Mouse (Mus musculus): ENCODE measurements around the gene Otulinl. TPM values are rescaled to one million over a fixed set of nuclear protein-coding genes. Genes with fewer than 3 reads are reported as not detected.
"Not testable (repeated sequence)": the region's sequence is repeated elsewhere in the genome, so short reads cannot be mapped to it uniquely, and the experiment has no call there.

Otulinl gene
- polyA plus RNA-seq (2016; fragmentation: Nextera tagmentation; extraction: Ambion mirVana), result 3.5 and 3.6 TPM in 2 replicates

DNA sequence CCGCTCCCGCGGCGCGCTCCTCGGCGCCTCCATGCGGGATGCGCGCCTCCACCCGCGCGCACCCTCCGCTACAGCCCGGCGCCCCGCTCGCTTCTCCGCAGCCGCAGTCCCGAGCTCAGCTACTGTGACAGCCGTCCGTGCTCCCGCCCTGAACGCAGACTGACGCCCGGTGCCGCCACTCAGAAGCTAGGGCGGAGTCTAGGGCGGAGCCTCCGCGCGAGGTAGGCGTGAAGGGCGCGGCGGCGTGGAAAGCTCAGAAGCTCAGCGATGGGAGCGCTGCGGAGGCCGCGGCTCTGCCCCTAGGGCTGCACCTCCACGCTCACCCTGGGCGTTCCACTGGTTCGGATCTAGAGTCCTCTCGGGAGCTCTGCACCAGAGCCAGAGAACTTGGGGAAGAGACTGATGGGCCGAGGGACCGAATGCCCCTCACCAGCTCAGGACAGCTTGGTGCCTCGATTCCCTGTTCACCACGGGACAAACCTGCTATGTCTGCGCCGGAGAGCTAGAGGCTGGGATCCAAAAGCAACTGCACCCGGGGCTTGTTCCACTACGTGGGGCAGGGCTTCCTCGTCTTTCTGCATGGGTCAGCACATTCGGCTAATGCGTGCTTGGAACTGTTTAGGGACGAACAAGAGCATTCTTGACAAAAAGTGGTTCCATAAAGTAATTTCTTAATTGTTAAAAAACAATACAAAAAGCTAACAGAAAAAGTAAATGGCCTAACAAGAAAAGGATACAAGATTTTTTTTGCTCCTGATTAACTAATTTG, at the start of gene Otulinl:
Otulinl (minus strand) TSS at position 161 of the 769 bp plus-strand sequence.
- peak within 1 kb of the TSS; percentile 99 for H3K4me2 ChIP-seq
- H3K9ac ChIP-seq, result peak within 1 kb of the TSS; percentile 83
- H3K27ac ChIP-seq (ENCODE audit: poor library complexity, severe bottlenecking), result no peak within 1 kb of the TSS
- WGBS, result 2% methylated on average over 59 of the region's 59 CpGs
- no peaks in the 10 kb centered on the region for H3K9me3 ChIP-seq (replicated peaks)
- H3K36me3 ChIP-seq, result no peaks in the 10 kb centered on the region
- ATAC-seq (ENCODE audit: insufficient number of reproducible peaks, low FRiP score), result peak; percentile 97
- peak within 1 kb of the TSS; percentile 81 for H3K4me3 ChIP-seq
- peaks cover 14% of the 10 kb centered on the region for H3K4me1 ChIP-seq (replicated peaks)
- H3K27me3 ChIP-seq (replicated peaks), result peaks cover 36% of the 10 kb centered on the region

DNA sequence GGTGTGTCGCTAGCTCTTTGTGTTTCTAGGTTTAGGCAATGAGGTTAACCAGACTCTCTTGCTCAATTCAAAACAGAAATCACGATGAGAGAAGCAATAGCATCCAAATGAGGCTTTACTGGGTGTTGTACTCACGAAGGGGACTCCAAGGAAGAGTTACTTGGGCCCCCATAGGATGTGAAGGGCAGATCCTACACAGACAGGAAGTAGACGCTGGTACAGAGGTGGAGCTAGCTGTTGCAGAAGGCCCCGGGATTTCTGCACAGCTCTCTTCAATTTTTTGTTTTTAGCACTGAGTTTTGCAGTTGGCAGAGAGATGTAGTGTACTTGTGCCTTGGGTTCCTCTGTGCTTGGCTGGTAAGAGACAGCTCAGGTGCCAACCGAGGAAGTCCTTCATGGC, 44.8 kb upstream of the Otulinl start:
- Histone ChIP-seq H3K9ac (no peak overlapping the region), H3K4me2 (no peak overlapping the region), H3K4me3 (no peak overlapping the region), H3K27me3 (replicated peaks) (no peaks in the 10 kb centered on the region), H3K9me3 (replicated peaks) (no peaks in the 10 kb centered on the region), H3K27ac (ENCODE audit: poor library complexity, severe bottlenecking) (no peak overlapping the region), H3K36me3 (peaks cover 7% of the 10 kb centered on the region), H3K4me1 (replicated peaks) (peaks cover 22% of the 10 kb centered on the region)
- ATAC-seq (ENCODE audit: insufficient number of reproducible peaks, low FRiP score), result no peak
- WGBS, result 65% methylated on average over 6 of the region's 6 CpGs

DNA sequence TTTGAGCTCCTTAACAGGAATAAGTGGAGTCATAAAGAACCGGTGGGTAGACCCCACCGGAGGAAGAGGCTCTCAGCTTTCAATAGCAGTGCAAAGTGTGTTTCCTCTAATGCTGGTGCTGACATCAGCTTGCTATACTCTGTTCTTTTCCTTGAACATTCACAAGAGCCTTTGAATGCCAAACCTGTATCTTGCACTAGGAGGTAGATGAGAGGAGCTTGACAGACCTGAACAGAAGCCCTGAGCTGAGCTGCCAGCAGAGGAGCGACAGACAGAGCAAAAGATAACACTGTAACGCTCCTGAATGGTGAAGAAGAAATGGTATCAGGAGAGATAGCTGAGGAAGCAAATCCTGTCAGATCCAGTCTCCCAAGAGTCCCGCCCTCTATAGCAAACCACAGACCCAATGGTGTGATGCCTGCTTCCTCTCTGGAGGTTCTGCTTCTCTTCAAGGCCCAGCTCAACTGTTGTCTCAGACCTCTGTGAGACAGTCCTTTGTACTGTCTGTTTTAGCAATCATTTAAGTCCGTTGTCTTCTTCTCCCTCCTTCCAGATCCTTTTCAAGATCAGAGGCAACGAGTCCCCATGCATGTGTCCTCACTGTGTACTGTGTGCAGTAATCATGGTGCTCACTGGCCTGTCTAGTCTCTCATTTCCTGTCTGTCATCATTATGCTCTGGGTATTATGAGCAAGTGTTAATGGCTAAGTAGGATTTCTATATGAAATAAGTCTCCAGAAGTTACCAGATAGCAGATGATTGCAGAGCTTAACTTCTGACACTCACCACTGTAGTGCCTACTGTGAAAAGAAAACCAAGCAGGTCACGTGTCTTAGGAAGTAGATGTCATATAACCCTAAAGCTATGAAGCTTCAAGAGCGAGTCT, 43.7 kb upstream of the Otulinl start:
- ATAC-seq (ENCODE audit: insufficient number of reproducible peaks, low FRiP score), result peak; percentile 49; the same call in 1 of the 2 replicates
- peaks cover 3% of the 10 kb centered on the region; the same call in 1 of the 2 replicates for H3K9me3 ChIP-seq (replicated peaks)
- WGBS, result 25% methylated on average over 9 of the region's 9 CpGs
- no peak overlapping the region for H3K9ac ChIP-seq
- H3K4me3 ChIP-seq, result no peak overlapping the region
- peaks cover 22% of the 10 kb centered on the region for H3K4me1 ChIP-seq (replicated peaks)
- H3K27ac ChIP-seq (ENCODE audit: poor library complexity, severe bottlenecking), result peak overlapping the region; percentile 61
- peak overlapping the region; percentile 12; the same call in 1 of the 2 replicates for H3K4me2 ChIP-seq
- H3K36me3 ChIP-seq, result peaks cover 3% of the 10 kb centered on the region
- H3K27me3 ChIP-seq (replicated peaks), result no peaks in the 10 kb centered on the region

DNA sequence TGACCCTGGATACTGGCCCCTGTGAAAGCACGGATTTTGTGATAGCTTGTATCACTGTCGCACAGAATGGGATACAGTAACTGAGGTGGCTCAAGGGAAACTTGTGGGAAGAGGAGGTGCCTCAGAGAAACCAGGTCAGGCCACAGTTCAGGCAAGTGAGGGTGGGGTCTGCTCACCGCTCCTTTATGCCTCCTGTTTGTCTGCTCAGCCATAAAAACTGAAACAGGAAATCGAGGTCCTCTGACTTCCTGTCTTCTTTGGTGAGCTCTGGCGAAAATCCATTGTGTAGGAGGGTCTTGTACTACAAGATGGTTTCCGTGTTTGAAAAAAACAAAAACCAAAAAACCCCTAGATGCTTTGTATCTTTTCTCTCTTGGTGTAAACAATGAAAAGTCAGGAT, 42.9 kb upstream of the Otulinl start:
- Histone ChIP-seq H3K4me2 (peak overlapping the region; percentile 12; the same call in 1 of the 2 replicates), H3K9me3 (replicated peaks) (peaks cover 3% of the 10 kb centered on the region; the same call in 1 of the 2 replicates), H3K27ac (ENCODE audit: poor library complexity, severe bottlenecking) (peak overlapping the region; percentile 61), H3K4me3 (no peak overlapping the region), H3K36me3 (no peaks in the 10 kb centered on the region), H3K4me1 (replicated peaks) (peaks cover 22% of the 10 kb centered on the region), H3K27me3 (replicated peaks) (no peaks in the 10 kb centered on the region), H3K9ac (no peak overlapping the region)
- peak; percentile 48; the same call in 1 of the 2 replicates for ATAC-seq (ENCODE audit: insufficient number of reproducible peaks, low FRiP score)
- WGBS, result 46% methylated on average over 6 of the region's 6 CpGs

DNA sequence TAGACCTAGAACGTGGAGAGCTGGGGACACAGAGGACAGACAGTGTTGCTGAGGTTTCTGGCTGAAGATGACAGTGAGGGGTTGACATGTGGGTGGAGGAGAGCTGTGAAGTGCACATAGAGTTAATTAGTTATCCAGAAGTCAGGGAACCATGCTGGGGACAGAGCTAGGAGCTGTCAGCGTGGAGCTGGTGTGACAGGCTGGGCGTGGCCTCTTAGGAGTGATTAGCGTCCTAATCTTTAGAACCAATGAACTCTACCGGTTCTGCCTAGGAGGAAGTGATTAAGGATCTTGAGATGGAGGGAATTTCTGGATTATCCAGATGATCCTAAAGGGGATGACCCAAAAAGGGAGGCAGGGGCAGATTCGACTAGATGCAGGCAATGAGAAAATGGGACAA, 42.4 kb upstream of the Otulinl start:
- peak overlapping the region; percentile 12; the same call in 1 of the 2 replicates for H3K4me2 ChIP-seq
- peaks cover 22% of the 10 kb centered on the region for H3K4me1 ChIP-seq (replicated peaks)
- no peaks in the 10 kb centered on the region for H3K36me3 ChIP-seq
- no peak overlapping the region for H3K27ac ChIP-seq (ENCODE audit: poor library complexity, severe bottlenecking)
- WGBS, result 30% methylated on average over 6 of the region's 6 CpGs
- no peak for ATAC-seq (ENCODE audit: insufficient number of reproducible peaks, low FRiP score)
- H3K27me3 ChIP-seq (replicated peaks), result no peaks in the 10 kb centered on the region
- H3K9ac ChIP-seq, result no peak overlapping the region
- no peak overlapping the region for H3K4me3 ChIP-seq
- H3K9me3 ChIP-seq (replicated peaks), result peaks cover 3% of the 10 kb centered on the region; the same call in 1 of the 2 replicates

DNA sequence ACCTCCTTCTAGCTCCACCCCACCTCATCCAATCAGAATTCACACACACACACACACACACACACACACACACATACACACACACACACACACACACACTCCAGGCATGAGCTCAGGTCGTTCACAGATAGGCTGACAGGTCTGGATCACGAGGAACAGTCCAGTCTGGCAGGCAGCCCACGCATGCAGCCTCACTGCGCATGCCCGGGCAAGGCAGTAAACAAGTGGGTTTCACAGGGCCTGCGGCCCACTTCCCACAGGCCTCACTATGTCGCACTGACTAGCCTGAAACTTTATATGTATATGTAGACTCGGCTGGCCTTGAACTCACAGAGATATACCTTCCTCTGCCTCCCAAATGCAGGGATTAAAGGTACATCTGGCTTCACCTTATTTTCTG, 38.9 kb upstream of the Otulinl start:
- peaks cover 19% of the 10 kb centered on the region for H3K4me1 ChIP-seq (replicated peaks)
- ATAC-seq (ENCODE audit: insufficient number of reproducible peaks, low FRiP score); H3K27ac ChIP-seq (ENCODE audit: poor library complexity, severe bottlenecking); H3K4me2 ChIP-seq; H3K9me3 ChIP-seq (replicated peaks); H3K36me3 ChIP-seq; H3K27me3 ChIP-seq (replicated peaks); H3K9ac ChIP-seq; H3K4me3 ChIP-seq: not testable (repeated sequence)
- 73% methylated on average over 8 of the region's 8 CpGs for WGBS

DNA sequence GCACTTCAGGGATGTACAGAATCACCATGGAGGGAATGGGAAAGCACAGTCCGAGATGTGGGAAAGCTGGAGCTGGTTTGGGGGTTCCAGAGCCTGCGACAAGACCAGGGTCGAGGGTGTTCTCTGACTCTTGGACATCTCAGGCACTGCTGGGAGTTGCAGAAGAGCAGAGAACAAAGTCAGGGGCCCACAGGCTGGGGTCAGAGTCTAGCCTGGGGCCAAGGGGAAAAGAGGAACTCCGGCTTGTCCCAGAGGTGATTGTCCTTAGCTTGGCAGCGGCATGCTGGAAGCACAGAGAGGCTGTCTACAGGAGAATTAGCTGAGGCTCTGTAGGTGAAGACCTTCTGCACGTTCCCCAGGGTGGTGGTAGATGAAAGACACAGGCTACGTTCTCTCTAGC, 37.3 kb upstream of the Otulinl start:
- Histone ChIP-seq H3K4me2 (no peak overlapping the region), H3K27me3 (replicated peaks) (no peaks in the 10 kb centered on the region), H3K9ac (no peak overlapping the region), H3K36me3 (no peaks in the 10 kb centered on the region), H3K9me3 (replicated peaks) (peaks cover 3% of the 10 kb centered on the region; the same call in 1 of the 2 replicates), H3K27ac (ENCODE audit: poor library complexity, severe bottlenecking) (no peak overlapping the region), H3K4me3 (no peak overlapping the region), H3K4me1 (replicated peaks) (peaks cover 3% of the 10 kb centered on the region; the same call in 1 of the 2 replicates)
- 67% methylated on average over 7 of the region's 7 CpGs for WGBS
- no peak for ATAC-seq (ENCODE audit: insufficient number of reproducible peaks, low FRiP score)

DNA sequence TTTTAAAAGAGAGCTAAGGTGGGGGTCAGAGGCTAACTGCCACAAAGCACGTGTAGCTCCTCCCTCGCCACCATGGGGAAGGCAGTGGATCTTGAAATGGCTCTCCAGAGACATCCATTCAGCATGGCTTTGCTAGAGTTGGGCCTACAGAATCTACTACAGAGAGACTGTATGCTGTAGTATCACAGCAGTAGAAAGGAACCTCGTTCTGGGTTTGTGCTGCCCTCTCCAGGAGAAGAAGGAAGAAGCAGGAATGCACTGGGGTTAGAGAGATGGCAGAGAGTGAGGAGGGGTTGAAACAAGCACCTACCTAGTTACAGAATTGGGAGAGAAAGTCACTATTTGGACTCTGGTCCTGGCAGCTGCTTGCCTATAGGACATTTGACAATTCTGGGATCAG, 34.0 kb upstream of the Otulinl start:
- WGBS, result 32% methylated on average over 3 of the region's 3 CpGs
- Histone ChIP-seq H3K27ac (ENCODE audit: poor library complexity, severe bottlenecking) (no peak overlapping the region), H3K4me1 (replicated peaks) (no peaks in the 10 kb centered on the region), H3K36me3 (no peaks in the 10 kb centered on the region), H3K4me2 (no peak overlapping the region), H3K27me3 (replicated peaks) (no peaks in the 10 kb centered on the region), H3K9ac (no peak overlapping the region), H3K4me3 (no peak overlapping the region), H3K9me3 (replicated peaks) (no peaks in the 10 kb centered on the region)
- no peak for ATAC-seq (ENCODE audit: insufficient number of reproducible peaks, low FRiP score)

DNA sequence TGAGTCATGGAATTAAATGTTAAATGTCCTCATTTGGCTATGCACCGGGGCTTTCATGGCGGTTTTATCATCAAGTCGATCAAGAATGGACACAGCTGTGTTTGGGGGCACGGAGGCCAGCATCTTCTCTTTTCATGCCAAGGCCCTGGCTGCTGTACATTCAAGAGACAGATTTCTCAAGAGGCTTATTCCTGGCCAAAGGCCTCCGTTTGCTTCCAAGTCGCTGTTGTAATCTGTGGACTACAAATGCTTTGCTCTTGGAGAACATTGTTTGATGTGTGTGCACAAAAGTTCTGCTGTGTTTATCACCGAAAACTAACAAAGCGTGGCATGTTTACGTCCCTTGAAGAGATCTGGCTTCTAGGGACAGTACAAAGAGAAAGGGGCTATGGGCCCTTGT, 29.3 kb upstream of the Otulinl start:
- no peak overlapping the region for H3K4me3 ChIP-seq

DNA sequence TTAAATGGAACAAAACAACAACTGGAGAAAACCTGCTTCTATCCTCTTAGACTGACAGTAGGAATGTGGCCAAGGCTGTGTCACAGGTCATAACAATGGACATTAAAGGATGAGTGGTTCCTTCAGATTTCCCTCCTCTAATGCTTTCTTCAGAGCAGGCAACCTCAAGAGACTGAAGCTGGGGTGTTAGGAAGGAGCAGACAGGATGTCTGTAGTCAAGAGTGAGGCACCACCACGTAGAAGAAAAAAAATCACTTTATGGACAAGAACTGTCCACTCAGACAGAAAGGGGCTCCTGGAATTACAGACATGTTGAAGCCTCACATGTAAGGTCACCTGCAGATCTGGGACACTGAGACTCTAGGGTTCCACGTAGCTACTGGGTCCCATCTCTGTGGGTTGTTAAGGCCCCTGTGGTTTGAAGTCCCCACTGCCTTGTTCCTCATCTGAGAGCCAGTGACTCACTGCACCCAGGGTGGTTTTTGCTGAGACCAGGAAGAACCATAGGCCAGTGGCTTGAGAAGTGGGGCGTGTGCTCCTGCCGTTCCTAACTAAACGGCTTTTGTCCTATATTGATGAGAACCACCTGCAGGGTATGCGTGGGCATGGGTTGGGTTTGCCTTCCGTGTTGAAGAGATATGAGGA, 27.7 kb upstream of the Otulinl start:
- H3K9me3 ChIP-seq (replicated peaks), result no peaks in the 10 kb centered on the region
- H3K27me3 ChIP-seq (replicated peaks), result no peaks in the 10 kb centered on the region
- no peak overlapping the region for H3K27ac ChIP-seq (ENCODE audit: poor library complexity, severe bottlenecking)
- H3K36me3 ChIP-seq, result no peaks in the 10 kb centered on the region
- ATAC-seq (ENCODE audit: insufficient number of reproducible peaks, low FRiP score), result no peak
- no peaks in the 10 kb centered on the region for H3K4me1 ChIP-seq (replicated peaks)
- H3K4me3 ChIP-seq, result no peak overlapping the region
- WGBS, result 77% methylated on average over 7 of the region's 7 CpGs
- H3K9ac ChIP-seq, result no peak overlapping the region
- no peak overlapping the region for H3K4me2 ChIP-seq

More for the DNA sequence above, 29.3 kb upstream of the Otulinl start:
- no peak overlapping the region for H3K27ac ChIP-seq (ENCODE audit: poor library complexity, severe bottlenecking)
- ATAC-seq (ENCODE audit: insufficient number of reproducible peaks, low FRiP score), result no peak
- 81% methylated on average over 9 of the region's 9 CpGs for WGBS
- H3K4me1 ChIP-seq (replicated peaks), result no peaks in the 10 kb centered on the region
- H3K9ac ChIP-seq, result no peak overlapping the region
- no peaks in the 10 kb centered on the region for H3K36me3 ChIP-seq
- no peaks in the 10 kb centered on the region for H3K9me3 ChIP-seq (replicated peaks)
- no peak overlapping the region for H3K4me2 ChIP-seq
- H3K27me3 ChIP-seq (replicated peaks), result no peaks in the 10 kb centered on the region

DNA sequence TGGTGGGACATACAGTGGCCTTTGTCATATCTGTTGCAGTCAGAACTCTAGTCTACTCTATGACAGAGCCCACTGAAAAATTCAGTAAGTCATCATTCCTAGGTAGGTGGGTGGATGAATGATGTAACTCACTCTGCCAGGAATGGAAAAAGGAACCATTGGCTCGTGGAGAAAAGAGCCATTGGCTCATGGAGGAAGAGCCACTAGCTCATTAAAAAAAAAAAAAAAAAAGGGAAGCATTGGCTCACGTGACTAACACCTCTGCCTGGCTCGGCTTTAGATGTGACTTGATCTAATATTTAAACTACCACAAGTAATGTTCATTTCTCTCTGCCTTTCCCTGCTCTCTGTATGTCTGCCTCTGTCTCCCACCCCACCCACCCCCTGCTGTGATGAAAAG, 27.1 kb upstream of the Otulinl start:
- Histone ChIP-seq H3K27me3 (replicated peaks) (no peaks in the 10 kb centered on the region), H3K36me3 (no peaks in the 10 kb centered on the region), H3K9ac (no peak overlapping the region), H3K4me2 (no peak overlapping the region), H3K27ac (ENCODE audit: poor library complexity, severe bottlenecking) (no peak overlapping the region), H3K4me3 (no peak overlapping the region), H3K9me3 (replicated peaks) (no peaks in the 10 kb centered on the region), H3K4me1 (replicated peaks) (no peaks in the 10 kb centered on the region)
- no peak for ATAC-seq (ENCODE audit: insufficient number of reproducible peaks, low FRiP score)
- WGBS, result 56% methylated on average over 3 of the region's 3 CpGs

All from heart, embryonic 12.5 days (tissue).